Mouse (Mus musculus) G1E-ER4 (cell line): ENCODE measurements around the gene Magi1. TPM values are rescaled to one million over a fixed set of nuclear protein-coding genes. Genes with fewer than 3 reads are reported as not detected.

Experiments
- GATA1 ChIP-seq: IDR thresholded peaks from one replicate; pipeline ENCODE4 v1.8.0; 2012; ENCODE audit warnings: low read length, inconsistent platforms
- polyA plus RNA-seq: library from polyadenylated mRNA; stranded (reverse); fragments of >175 nt; gene quantifications from 2 replicates; pipeline ENCODE4 v1.2.3, GENCODE M21; 2012

Magi1 gene
- polyA plus RNA-seq, 1 experiment = 1.0 TPM

DNA sequence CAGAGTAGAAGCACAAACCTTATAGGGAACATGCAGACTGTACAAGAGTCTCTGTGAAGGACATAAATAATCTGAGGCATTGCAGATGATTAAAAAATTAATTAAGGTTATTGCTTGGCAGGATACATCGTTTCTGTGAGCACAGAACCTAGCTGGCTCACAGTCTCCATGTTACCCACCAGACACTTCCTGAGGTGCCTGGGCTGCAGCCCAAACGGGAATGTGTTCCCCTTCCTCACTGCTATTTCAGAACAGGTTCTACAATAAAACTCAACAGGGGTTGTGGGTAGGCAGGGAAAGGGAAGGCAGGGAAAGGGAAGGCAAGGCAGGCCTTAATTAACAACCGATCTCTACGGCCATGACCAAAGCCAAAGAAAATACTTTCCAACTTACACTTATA, 483.3 kb downstream of the Magi1 start:
- TF ChIP-seq GATA1 = no peak

DNA sequence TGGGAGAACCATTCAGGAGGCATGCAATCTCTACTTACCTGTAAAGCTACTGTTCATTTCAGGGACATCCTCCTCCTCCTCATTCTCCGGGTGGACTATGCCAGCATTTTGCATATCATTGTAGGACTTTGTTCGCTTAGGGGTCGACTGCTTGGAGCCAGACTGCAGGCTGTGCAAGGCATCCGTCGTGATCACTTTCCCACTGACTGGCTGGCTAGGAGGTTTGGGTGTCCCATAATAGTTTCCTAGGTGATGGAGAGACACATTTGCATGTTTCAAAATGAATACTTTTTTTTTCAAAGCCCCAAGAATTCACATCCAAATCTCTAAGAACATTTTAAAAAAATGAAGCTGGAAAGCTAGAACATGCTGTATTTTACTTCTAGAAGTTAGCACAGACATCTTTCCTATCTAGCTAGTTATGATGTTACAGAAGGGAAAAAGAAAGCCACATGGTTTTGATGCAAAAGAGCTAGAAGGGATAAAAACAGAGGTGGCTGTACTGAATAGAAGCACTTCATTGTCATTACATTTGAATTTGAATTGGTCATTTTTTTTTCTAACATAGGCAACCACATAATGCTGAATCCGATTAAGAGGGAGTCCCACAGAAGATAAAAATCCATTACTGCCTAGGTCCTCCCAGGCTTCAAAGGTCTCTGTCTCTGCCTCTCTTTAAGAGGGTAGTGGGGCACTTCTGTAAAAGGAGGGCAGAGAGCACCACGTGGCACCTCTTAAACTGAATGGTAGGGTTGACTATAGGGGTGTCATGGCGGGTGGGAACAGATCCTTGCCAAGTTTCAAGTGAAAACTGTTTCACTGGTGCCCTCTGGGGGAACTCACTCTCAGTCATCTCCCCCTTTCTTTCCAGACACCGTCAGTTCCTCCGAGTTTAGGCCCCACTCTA, 491.2 kb downstream of the Magi1 start:
- no peak for TF ChIP-seq GATA1

DNA sequence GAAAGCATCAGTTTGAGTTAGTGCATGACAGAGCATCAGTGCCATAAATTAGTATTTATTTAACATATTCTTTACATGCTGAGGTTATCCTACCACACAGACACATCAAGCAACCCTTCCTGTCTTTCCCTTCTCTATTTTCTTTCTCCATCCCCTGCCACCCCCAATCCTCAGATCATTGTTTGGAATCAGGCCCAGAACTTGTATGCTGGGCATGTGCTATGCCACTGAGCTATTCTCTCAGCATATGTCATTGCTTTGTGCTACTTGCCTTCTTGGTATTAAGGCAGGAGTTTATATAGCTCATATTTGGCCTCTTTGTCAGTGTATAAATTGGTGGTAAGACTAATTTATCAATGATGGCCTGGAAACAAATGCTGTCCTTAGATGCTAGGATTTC, 494.0 kb downstream of the Magi1 start:
- no peak for TF ChIP-seq GATA1

DNA sequence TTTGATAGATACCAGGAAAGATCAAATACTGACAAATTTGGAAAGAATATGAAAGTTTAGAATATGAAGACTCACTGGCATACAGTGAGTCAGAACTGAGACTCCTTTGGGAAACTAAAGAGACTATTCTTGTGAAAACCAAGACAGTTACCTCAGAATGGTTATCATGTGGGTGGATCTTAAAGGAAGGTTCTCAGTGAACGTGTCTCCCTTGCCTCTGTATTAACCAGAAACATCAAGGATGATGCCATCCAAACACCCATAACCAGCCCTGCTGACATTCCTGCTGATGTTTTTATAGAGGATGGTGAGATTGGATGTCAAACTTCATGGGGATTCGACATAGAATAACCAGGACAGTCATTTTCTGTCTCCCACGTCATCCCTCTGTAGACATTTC, 496.7 kb downstream of the Magi1 start:
- TF ChIP-seq GATA1 = no peak

DNA sequence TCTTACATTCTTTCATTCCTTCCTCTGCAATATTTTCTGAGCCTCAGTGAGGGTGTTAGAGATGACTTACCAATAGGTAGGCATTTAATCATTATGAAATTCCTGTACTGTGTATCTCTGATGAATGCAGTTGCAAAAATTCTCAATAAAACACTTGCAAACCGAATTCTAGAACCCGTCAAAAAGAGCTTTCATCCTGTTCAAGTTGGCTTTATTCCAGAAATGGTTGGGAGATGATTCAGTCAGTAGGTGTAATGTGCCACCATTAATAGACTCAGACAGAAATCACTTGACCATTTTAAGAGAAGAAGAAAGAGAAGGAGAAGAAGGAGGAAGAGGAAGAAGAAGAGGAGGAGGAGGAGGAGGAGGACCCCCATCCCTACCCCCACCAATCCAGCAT, 497.5 kb downstream of the Magi1 start:
- TF ChIP-seq GATA1 = no peak

DNA sequence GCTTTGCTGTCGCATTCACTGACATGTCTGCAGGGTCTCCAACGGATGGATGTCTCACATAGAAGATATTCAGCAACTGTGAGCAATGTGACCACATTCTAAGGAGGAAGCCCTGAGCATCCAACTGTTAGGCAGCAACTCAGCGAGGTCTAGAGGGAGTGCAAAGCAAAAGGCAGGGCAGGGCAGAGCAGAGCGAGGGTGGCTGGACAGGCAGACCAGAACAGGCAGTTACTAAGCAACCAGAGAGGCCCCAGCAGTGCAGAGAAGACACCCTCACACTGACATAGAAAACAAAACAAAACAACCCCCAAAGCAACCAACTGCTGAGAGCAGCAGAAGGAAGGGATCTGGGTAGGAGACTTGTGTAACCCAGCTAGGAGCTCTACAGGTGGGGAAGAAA, 512.6 kb downstream of the Magi1 start:
- TF ChIP-seq GATA1 = no peak

DNA sequence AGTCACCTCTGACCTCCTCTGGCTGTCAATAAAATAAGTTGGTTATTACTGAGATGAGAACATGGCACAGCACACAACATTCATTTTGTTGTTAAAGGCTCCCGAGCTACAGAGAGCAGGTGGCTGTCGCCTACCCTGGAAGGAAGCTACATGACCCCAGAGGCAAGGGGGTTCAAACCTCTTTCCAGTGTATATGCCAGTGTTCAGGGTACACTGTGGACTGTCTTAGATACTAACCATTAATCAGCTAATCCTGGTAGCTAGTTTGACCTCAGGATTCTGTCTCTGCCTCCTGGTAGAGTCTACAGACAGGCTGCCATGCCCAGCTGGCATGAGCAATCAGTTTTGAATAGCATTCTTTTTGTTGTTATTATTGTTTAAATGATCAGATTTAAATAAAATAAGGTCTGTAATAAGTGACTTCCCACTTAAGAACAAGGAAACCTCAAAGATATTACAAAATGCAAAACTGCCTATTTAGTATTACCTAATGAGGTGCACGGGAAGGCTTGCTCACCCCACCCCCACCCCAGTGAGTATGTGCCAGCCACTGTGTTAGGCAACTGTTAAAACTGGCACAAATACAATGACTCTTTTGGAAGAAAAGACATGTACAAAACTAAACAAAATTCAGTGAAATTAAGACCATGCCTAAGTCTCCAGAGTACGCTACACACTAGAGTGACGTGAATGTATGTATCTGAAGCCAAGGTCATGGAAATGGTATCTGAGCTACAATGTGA, 513.3 kb downstream of the Magi1 start:
- no peak for TF ChIP-seq GATA1

DNA sequence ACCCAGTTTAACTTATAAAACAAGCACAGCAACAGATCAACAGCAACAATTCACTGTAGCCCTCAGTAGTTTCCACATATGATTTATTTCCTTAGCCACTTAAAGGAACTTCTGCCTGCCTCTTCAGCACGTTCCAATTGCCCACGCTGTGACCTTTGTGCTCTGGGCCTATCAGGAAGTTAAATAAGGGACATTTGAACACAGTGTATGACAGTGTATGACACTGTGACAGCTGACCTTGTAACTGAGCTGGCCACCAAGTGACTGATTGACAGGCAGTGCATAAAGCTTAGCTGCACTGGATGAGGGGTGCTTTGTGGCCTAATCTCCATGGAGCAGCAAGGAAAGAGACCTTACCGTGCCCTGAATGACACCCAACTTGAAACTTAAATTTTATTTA, 525.6 kb downstream of the Magi1 start:
- TF ChIP-seq GATA1 = no peak

DNA sequence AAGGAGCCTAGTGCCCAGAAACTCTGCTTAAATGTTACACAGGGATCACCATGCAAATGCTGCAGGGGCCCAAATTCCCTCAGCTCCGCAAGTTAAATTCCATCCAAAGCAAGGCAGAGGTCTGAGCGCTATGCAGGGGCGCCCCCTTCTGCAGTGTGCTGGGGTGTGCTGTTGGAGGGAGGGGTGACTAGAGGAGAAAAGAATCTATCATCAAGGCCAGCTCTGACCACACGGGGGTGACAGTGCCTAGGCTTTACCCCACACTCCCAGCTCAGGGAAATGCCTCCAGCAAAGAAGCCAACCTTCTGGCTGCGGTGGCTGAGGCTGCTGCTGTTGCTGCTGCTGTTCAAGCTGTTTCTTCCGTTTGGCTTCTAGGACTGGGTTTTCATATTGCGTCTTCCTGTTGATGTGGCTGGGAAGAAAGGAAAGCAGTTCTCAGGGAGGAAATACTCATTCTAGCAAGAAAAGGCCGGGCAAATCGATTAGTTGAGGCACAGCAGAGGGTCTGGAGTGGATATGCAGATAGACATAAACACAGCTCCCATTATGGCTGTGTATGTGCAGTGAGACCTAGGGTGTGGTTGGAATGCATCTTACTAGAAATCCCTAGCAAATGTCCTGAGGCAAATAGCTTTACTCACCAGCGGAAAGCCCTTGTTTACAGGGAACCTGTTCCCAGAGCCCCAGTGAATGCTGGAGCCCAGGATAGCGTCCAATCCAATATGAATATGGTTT, 526.2 kb downstream of the Magi1 start:
- TF ChIP-seq GATA1 = no peak

DNA sequence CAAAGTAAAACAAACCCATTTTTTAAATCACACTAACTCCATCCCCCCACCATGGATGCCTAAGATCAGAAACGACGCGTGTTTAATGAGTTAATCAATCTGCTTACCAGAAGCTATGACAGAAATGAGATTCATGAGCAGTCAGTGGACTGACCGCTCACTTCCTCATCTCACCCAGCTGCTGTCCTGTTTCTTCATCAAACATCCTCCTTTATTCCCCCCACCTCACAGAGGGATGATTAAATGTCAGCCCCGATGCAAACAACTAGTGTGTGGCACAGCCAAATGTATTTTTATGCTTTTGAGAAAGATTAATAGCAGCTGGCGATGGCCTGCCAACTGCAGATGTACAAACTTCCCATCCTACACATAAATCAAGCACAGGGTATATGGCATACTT, 540.6 kb downstream of the Magi1 start:
- TF ChIP-seq GATA1 = no peak

DNA sequence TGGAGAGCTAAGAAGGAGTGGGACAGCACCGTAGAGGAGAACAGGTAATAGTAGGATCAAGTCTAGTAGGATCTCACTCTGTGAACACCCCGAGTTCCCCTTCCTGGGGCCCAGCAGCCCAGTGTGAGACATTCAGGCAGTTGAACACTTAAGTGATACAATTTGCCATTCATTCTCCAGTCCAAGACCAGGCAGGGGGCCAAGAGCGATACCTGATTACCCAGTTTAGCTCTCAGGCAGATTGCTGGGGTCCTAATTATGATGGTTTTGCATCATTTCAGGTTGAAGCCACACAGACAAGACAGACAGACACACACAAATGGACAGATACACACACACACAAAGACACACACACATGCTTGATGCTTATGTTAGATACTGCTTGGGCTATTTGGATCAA, 543.9 kb downstream of the Magi1 start:
- no peak for TF ChIP-seq GATA1

DNA sequence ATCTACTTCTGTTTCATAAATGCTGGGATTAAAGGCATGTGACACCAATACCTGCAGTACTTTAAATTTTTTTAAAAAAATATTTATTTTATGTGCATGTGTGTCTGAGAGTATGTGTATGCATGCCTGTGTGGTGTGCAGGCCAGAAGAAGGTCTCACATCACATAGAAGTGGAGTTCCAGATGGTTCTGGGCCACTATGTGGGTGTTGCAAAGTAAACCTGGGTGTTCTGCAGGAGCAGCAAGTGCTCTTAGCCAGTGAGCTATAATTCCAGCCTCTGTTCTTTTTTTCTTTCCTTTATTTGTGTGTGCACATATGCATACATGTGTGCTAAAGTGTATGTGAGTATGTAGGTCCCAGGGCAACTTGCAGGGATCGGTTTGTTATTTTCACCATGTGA, 546.6 kb downstream of the Magi1 start:
- TF ChIP-seq GATA1 = no peak

DNA sequence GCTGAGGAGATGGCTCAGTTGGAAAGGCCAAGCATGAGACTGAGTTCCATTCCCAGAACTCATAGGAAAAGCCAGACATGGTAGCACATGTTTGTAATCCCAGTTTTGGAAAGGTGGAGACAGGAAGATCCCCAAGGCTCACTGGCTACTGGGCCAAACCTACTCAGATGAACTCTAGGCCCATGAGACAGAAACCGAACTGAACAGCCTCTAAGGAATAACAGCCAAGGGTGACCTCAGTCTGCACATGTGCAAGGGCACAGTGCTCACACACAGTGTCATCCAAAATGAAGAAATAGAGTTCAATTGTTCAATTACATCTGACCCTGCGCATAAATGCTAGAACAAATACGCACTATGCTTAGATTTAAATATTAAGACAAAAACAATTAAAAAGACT, 547.6 kb downstream of the Magi1 start:
- TF ChIP-seq GATA1 = no peak

DNA sequence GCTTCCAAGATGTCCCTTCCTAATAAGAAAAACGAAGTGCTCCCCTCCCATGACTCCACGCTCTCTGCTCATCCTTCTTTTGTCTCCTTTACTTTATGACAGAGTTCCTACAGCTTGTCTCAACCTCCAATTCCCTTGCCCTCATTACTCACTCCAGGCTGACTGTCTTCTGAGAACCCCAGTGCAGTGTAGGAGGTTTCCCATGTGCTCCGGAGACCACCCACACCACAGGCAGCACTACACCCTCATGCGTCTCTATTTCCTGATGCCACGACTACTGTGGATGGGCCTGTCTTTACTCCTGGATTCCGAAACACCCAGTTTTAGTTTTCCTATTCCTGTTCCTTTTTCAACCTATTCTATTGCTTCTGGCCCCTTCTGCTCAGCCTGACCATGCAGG, 549.9 kb downstream of the Magi1 start:
- TF ChIP-seq GATA1 = no peak

DNA sequence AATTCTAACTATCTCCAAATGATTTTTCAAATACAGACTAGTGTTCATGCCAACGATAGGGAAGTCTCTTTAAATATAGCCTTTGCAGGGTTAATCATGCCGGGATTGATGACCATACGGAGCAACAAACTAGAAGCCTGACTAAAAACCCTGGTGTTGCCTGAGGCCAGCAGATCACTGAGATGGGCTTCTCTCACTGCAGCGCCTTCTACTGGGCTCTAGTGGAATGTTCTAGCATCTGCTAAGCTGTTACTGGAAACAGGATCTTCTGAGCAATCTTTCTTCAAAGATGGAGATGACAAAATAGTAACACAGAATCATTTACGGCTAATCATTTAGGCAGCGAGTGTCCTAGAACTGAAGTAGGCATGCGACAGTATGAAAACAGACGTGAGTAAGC, 554.0 kb downstream of the Magi1 start:
- no peak for TF ChIP-seq GATA1

DNA sequence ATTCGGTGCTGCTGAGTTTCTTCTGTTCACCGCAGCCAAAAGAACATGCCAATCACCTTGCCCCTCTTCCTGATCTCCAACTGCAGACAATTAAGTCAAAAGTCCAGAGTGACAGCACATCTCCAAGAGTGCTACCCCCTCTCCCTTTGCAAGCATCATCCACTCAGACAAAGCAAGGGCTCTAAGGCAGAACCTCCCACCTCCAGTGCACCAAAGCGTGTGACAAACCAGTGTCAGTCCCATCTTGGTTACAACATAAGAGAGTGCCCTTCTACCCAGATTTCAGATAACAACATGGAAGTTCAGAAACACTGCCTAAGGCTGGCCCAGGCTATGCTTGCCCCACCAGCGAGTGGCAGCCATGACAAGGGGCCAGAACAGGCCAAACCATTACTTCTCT, 554.9 kb downstream of the Magi1 start:
- no peak for TF ChIP-seq GATA1
